Mouse (Mus musculus) intestine, embryonic 14.5 days (tissue): Measurements from ENCODE around the gene Uba52. TPM values are rescaled to one million over a fixed set of nuclear protein-coding genes. Genes with fewer than 3 reads are reported as not detected.

ENCODE experiments used
- ATAC-seq: fragments of 200-750 bp; cut with Nextera tagmentation; replicated peaks from 2 replicates; pipeline ENCODE4 v1.8.0; 2017; ENCODE audit warnings: low read depth, moderate number of reproducible peaks, moderate TSS enrichment, moderate library complexity; ENCODE audit not compliant: low FRiP score, low TSS enrichment
- DNase-seq: peaks from one replicate; pipeline ENCODE4 v3.0.0-alpha.2; 2018; ENCODE audit warnings: low spot score
- H3K27ac ChIP-seq: fragments of 300-500 bp; sonication (generic); 2 replicates; pipeline ENCODE4 v1.5.1; 2014; ENCODE audit warnings: low read depth, mild to moderate bottlenecking, control low read depth
- H3K27me3 ChIP-seq: fragments of 300-500 bp; sonication (generic); replicated peaks from 2 replicates; pipeline ENCODE4 v1.6.1; 2014; ENCODE audit warnings: low read length, control low read depth; ENCODE audit not compliant: control insufficient read depth, insufficient read depth
- H3K36me3 ChIP-seq: fragments of 300-500 bp; sonication (generic); 2 replicates; pipeline ENCODE4 v1.6.1; 2014; ENCODE audit warnings: low read length, control low read depth; ENCODE audit not compliant: control insufficient read depth, insufficient read depth
- H3K4me1 ChIP-seq: fragments of 300-500 bp; sonication (generic); replicated peaks from 2 replicates; pipeline ENCODE4 v1.6.1; 2014; ENCODE audit warnings: low read length, control low read depth, mixed read lengths; ENCODE audit not compliant: control insufficient read depth, insufficient read depth
- H3K4me2 ChIP-seq: fragments of 300-500 bp; sonication (generic); 2 replicates; pipeline ENCODE4 v1.6.1; 2014; ENCODE audit warnings: low read length
- H3K4me3 ChIP-seq: fragments of 300-500 bp; sonication (generic); 2 replicates; pipeline ENCODE4 v1.5.1; 2014; ENCODE audit warnings: low read depth, low read length, control low read depth, mixed read lengths
- H3K9ac ChIP-seq: fragments of 300-500 bp; sonication (generic); 2 replicates; pipeline ENCODE4 v1.6.1; 2014; ENCODE audit warnings: mild to moderate bottlenecking, low read length
- H3K9me3 ChIP-seq: fragments of 300-500 bp; sonication (generic); 2 replicates; pipeline ENCODE4 v1.6.1; 2016; ENCODE audit warnings: low read length, control low read depth; ENCODE audit not compliant: control insufficient read depth
- WGBS: fragments of 180-500 bp; shearing (Covaris S2); extraction: QIAGEN DNeasy Blood & Tissue Kit; methylation state at CpG from one replicate; pipeline ENCODE4 v1.1.7; 2014; 5-methylcytosine and 5-hydroxymethylcytosine counted together
- polyA plus RNA-seq: library from polyadenylated mRNA; unstranded; fragments of >200 nt; fragmentation: Nextera tagmentation; extraction: Ambion mirVana; gene quantifications from 2 replicates; pipeline ENCODE4 v1.2.1, GENCODE M21; 2014

Uba52 gene
- polyA plus RNA-seq, 1 experiment from 2014 or later, result 1,247 TPM

DNA sequence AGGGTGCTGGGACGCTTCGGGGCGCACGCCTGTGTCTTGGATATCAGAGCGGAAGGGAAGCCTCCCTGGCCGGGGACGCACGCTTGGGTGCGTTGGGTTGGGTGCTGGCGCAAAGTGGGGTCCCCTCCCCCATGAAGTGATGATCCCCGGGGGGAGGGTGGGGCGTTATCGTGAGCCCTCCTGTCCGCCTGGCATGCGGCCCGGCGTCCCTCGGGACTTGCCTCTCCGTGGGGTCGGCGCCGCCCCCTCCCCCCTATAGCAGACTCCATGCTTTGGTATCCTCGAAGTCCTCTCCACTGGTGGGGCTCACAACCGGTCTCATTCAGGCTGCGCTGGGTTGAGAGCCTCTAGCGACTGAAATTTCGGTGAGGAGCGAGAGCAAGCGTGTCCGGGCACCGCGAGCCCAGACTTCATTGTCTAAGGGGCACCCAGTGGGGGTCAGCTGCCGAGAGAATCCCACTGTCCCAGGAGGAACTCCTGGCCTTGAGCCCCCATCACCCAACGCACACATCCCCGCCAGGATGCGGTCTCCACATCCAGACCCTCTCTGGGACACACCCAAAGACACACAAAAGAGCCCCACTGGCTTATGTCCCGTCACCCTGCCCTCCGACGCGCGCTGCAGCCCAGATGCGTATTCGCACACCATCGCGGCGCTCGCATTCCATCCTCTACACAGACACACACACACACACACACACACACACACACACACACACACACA, 16.7 kb downstream of the Uba52 start:
- H3K4me1 ChIP-seq, result peaks cover 23% of the 10 kb centered on the region
- no peak overlapping the region for H3K9ac ChIP-seq
- H3K36me3 ChIP-seq, result no peaks in the 10 kb centered on the region
- H3K4me2 ChIP-seq, result peak overlapping the region; percentile 70; the same call in 1 of the 2 replicates
- DNase-seq (no peak), ATAC-seq (no peak)
- no peaks in the 10 kb centered on the region for H3K9me3 ChIP-seq
- H3K27me3 ChIP-seq, result peaks cover 99% of the 10 kb centered on the region
- no peak overlapping the region for H3K27ac ChIP-seq
- peak overlapping the region; percentile 33 for H3K4me3 ChIP-seq
- WGBS, result 2% methylated on average over 47 of the region's 47 CpGs

GRCm38 (mm10) chr8:70492664-70493640, 17.6 kb downstream of the Uba52 start, which contains the start of gene Crlf1:
TSS of gene Crlf1 (plus strand) at chr8:70493158.
- under 1% methylated on average over 61 of the region's 93 CpGs for WGBS
- Histone ChIP-seq H3K4me3 (peak within 1 kb of the TSS; percentile 33), H3K4me1 (peaks cover 31% of the 10 kb centered on the region), H3K9ac (no peak within 1 kb of the TSS; the same call in 1 of the 2 replicates), H3K27me3 (peaks cover 100% of the 10 kb centered on the region), H3K27ac (no peak within 1 kb of the TSS), H3K36me3 (no peaks in the 10 kb centered on the region), H3K4me2 (peak within 1 kb of the TSS; percentile 70), H3K9me3 (no peaks in the 10 kb centered on the region)
- ATAC-seq, result no peak; the same call in 1 of the 2 replicates
- DNase-seq, result no peak

DNA sequence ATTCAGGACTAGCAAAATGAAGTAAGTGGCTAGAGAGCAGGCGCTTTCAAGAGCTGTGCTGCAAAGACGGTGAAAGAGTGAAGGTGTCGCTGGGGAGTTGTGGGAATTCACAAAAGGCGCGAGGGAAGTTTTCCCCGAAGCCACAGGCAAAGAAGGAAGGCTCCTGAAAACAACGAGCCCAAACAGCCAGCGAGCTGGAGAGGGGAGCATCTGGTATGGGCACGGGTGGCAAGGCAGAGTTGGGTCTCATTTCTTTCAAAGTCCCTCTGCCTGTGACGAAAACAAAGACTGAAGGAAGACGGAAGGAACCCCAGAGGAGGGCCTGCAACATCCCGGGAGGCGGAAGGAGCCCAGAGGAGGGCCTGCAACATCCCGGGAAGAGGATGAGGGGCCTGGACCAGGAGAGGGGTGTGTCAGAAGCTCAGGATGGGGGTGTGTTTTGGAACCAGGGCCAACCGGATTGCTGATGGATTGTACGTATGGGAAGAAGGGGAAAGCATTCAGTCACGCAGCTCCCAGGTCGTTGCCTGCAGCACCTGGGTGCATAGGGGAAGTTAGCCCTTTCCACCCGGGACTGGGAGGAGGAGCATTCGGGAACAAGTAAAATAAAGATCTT, 19.6 kb downstream of the Uba52 start:
- H3K36me3 ChIP-seq, result no peaks in the 10 kb centered on the region
- H3K4me3 ChIP-seq, result no peak overlapping the region
- H3K27ac ChIP-seq, result no peak overlapping the region
- peaks cover 100% of the 10 kb centered on the region for H3K27me3 ChIP-seq
- no peak for DNase-seq
- H3K9ac ChIP-seq, result no peak overlapping the region
- H3K4me2 ChIP-seq, result no peak overlapping the region
- peaks cover 31% of the 10 kb centered on the region for H3K4me1 ChIP-seq
- no peaks in the 10 kb centered on the region for H3K9me3 ChIP-seq
- ATAC-seq, result no peak
- WGBS, result 4% methylated on average over 20 of the region's 20 CpGs

DNA sequence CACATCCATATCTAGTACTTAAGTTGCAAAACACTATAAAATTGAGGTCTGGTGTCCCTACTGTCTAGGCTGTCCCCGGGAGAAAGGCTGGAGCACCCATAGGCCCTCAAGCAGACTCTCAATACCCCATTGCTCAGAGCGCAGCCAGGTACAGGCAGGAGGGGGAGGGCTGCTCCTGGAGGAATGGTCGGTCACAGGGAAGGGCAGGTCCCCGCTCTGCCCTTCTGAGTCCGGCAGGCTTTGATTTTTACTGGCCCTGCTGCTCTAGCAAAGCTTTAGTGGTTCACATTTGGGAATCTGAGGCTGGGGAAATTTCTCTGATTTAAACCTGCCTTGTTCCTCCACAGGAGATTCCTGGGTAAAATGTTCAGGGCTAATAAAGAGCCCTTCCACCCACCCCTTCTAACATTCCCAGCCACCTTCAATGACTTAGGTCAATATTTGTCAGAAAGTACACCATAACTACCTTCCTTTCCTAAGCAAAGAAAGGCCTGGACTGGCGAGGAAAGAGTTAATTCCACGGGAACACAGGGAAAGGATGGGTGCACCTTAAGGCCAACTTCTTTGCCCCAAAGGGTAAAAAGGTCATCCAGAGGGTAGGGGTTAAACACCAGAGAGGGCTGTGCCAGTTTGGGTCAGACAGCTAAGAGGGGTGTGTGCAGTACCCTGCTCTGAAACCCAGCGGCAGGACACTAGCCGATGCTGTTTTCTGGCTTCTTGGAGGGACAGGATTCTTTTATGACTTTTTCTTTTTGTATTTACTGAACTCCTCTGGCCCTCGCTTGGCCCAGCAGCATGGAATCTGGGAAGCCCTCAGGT, 20.3 kb downstream of the Uba52 start:
- H3K4me3 ChIP-seq, result no peak overlapping the region
- ATAC-seq (no peak), DNase-seq (no peak)
- no peaks in the 10 kb centered on the region for H3K36me3 ChIP-seq
- H3K4me1 ChIP-seq, result peaks cover 31% of the 10 kb centered on the region
- H3K4me2 ChIP-seq, result peak overlapping the region; percentile 49; the same call in 1 of the 2 replicates
- WGBS, result 13% methylated on average over 10 of the region's 10 CpGs
- no peaks in the 10 kb centered on the region for H3K9me3 ChIP-seq
- peaks cover 100% of the 10 kb centered on the region for H3K27me3 ChIP-seq
- H3K9ac ChIP-seq, result no peak overlapping the region
- H3K27ac ChIP-seq, result no peak overlapping the region

- H3K4me1 ChIP-seq, result peaks cover 31% of the 10 kb centered on the region
- peak overlapping the region; percentile 31 for H3K4me3 ChIP-seq
- no peak overlapping the region for H3K9ac ChIP-seq
- no peaks in the 10 kb centered on the region for H3K36me3 ChIP-seq
- peaks cover 100% of the 10 kb centered on the region for H3K27me3 ChIP-seq
- no peak overlapping the region for H3K27ac ChIP-seq
- no peak for ATAC-seq
- no peak for DNase-seq
- H3K4me2 ChIP-seq, result peak overlapping the region; percentile 49
- H3K9me3 ChIP-seq, result no peaks in the 10 kb centered on the region
- under 1% methylated on average over 21 of the region's 41 CpGs for WGBS
These were observed 21.0 kb downstream of the Uba52 start for GRCm38 (mm10) chr8:70489576-70489975.

- Histone ChIP-seq H3K27me3 (peaks cover 99% of the 10 kb centered on the region), H3K4me3 (peak overlapping the region; percentile 31), H3K36me3 (no peaks in the 10 kb centered on the region), H3K9ac (no peak overlapping the region), H3K4me1 (peaks cover 31% of the 10 kb centered on the region), H3K9me3 (no peaks in the 10 kb centered on the region), H3K27ac (no peak overlapping the region), H3K4me2 (peak overlapping the region; percentile 49)
- DNase-seq (no peak), ATAC-seq (no peak)
- WGBS, result 3% methylated on average over 14 of the region's 14 CpGs
These were observed 21.6 kb downstream of the Uba52 start for GRCm38 (mm10) chr8:70488931-70489470.

GRCm38 (mm10) chr8:70487993-70488796, 22.4 kb downstream of the Uba52 start:
- DNase-seq (no peak), ATAC-seq (peak; percentile 18; the same call in 1 of the 2 replicates)
- no peaks in the 10 kb centered on the region for H3K9me3 ChIP-seq
- WGBS, result 4% methylated on average over 55 of the region's 55 CpGs
- peaks cover 26% of the 10 kb centered on the region for H3K4me1 ChIP-seq
- H3K9ac ChIP-seq, result no peak overlapping the region
- no peak overlapping the region for H3K27ac ChIP-seq
- peak overlapping the region; percentile 31 for H3K4me3 ChIP-seq
- H3K27me3 ChIP-seq, result peaks cover 91% of the 10 kb centered on the region
- H3K36me3 ChIP-seq, result no peaks in the 10 kb centered on the region
- H3K4me2 ChIP-seq, result peak overlapping the region; percentile 51
